Mouse (Mus musculus) kidney, postnatal 10 days (tissue): Measurements from ENCODE around the gene Olfr1294.

Experiments
- DNase-seq: peaks from one replicate; pipeline ENCODE4 v3.0.0; 2021; ENCODE audit warnings: mixed read lengths

The Olfr1294 gene

GRCm38 (mm10) chr2:111540191-111540590 lies at the start of gene Olfr1294:
Olfr1294 (minus strand) TSS chr2:111540291.
- DNase-seq, result no peak

- no peak for DNase-seq
Observed at GRCm38 (mm10) chr2:111569581-111569980, 29.5 kb upstream of the Olfr1294 start, which contains the start of gene Olfr1295. Olfr1295 (minus strand) TSS chr2:111569681.

GRCm38 (mm10) chr2:111524903-111525302 lies 15.2 kb downstream of the Olfr1294 start, which contains the start of gene Olfr1293-ps:
Olfr1293-ps (plus strand) TSS chr2:111525203.
- DNase-seq, result no peak

GRCm38 (mm10) chr2:111517451-111517850 lies 22.6 kb downstream of the Olfr1294 start:
- DNase-seq, result no peak

GRCm38 (mm10) chr2:111496880-111497279 lies 43.2 kb downstream of the Olfr1294 start, which contains the start of gene Olfr1291-ps1:
Olfr1291-ps1 (plus strand) TSS chr2:111497180.
- no peak for DNase-seq

- no peak for DNase-seq
Observed at GRCm38 (mm10) chr2:111493729-111494128, 46.4 kb downstream of the Olfr1294 start, which contains the start of gene Olfr1290. Olfr1290 (minus strand) TSS chr2:111493829.
